Mouse (Mus musculus) c-Kit-positive CD71-positive TER-119-negative erythroid progenitor cells, embryonic 14.5 days (primary cell): ENCODE measurements around the gene Cntn5.

Experiments used
- DNase-seq: peaks from one replicate; pipeline ENCODE4 v3.0.0-alpha.2; 2013; ENCODE audit warnings: low read depth

Gene Cntn5

GRCm38 (mm10) chr9:10904616-10905363, at the start of gene Cntn5:
Gene Cntn5, minus strand, starts transcription at chr9:10904775.
- no peak for DNase-seq

- DNase-seq, result no peak
Measured at GRCm38 (mm10) chr9:10950470-10950869, 45.9 kb upstream of the Cntn5 start.

GRCm38 (mm10) chr9:10909573-10909972, 5.0 kb upstream of the Cntn5 start:
- peak; percentile 36 for DNase-seq

- DNase-seq, result no peak
Measured at GRCm38 (mm10) chr9:10905696-10906095, 1.1 kb upstream of the Cntn5 start.

GRCm38 (mm10) chr9:10879758-10880157, 24.8 kb downstream of the Cntn5 start:
- no peak for DNase-seq

- no peak for DNase-seq
Measured at GRCm38 (mm10) chr9:10873881-10874280, 30.7 kb downstream of the Cntn5 start.

GRCm38 (mm10) chr9:10856204-10856892, 48.2 kb downstream of the Cntn5 start:
- no peak for DNase-seq

GRCm38 (mm10) chr9:10816711-10817110, 87.9 kb downstream of the Cntn5 start:
- no peak for DNase-seq

- no peak for DNase-seq
Measured at GRCm38 (mm10) chr9:10797158-10797557, 107.4 kb downstream of the Cntn5 start.

- DNase-seq, result no peak
Measured at GRCm38 (mm10) chr9:10795102-10795501, 109.5 kb downstream of the Cntn5 start.

GRCm38 (mm10) chr9:10731878-10732277, 172.7 kb downstream of the Cntn5 start:
- DNase-seq, result no peak

GRCm38 (mm10) chr9:10724191-10724590, 180.4 kb downstream of the Cntn5 start:
- DNase-seq, result no peak

GRCm38 (mm10) chr9:10722121-10722520, 182.5 kb downstream of the Cntn5 start:
- no peak for DNase-seq

- DNase-seq, result no peak
Measured at GRCm38 (mm10) chr9:10718986-10719385, 185.6 kb downstream of the Cntn5 start.

GRCm38 (mm10) chr9:10713641-10714040, 190.9 kb downstream of the Cntn5 start:
- DNase-seq, result no peak

- DNase-seq, result no peak
Measured at GRCm38 (mm10) chr9:10681646-10682045, 222.9 kb downstream of the Cntn5 start.

- DNase-seq, result no peak
Measured at GRCm38 (mm10) chr9:10681181-10681580, 223.4 kb downstream of the Cntn5 start.

- no peak for DNase-seq
Measured at GRCm38 (mm10) chr9:10668676-10669075, 235.9 kb downstream of the Cntn5 start.

- DNase-seq, result no peak
Measured at GRCm38 (mm10) chr9:10667438-10667837, 237.1 kb downstream of the Cntn5 start.

GRCm38 (mm10) chr9:10665756-10666155, 238.8 kb downstream of the Cntn5 start:
- DNase-seq, result no peak

GRCm38 (mm10) chr9:10663101-10663500, 241.5 kb downstream of the Cntn5 start:
- no peak for DNase-seq

GRCm38 (mm10) chr9:10659478-10659877, 245.1 kb downstream of the Cntn5 start:
- no peak for DNase-seq

GRCm38 (mm10) chr9:10658086-10658485, 246.5 kb downstream of the Cntn5 start:
- DNase-seq, result no peak
